Mouse (Mus musculus): Measurements from ENCODE around the gene Kctd11. TPM values are rescaled to one million over a fixed set of nuclear protein-coding genes. Genes with fewer than 3 reads are reported as not detected.
"Not testable (repeated sequence)": the region's sequence is repeated elsewhere in the genome, so short reads cannot be mapped to it uniquely, and the experiment has no call there.

Kctd11 gene
- polyA plus RNA-seq (2012; rRNA removed), result 1.9 and 2.2 TPM in 2 replicates

DNA sequence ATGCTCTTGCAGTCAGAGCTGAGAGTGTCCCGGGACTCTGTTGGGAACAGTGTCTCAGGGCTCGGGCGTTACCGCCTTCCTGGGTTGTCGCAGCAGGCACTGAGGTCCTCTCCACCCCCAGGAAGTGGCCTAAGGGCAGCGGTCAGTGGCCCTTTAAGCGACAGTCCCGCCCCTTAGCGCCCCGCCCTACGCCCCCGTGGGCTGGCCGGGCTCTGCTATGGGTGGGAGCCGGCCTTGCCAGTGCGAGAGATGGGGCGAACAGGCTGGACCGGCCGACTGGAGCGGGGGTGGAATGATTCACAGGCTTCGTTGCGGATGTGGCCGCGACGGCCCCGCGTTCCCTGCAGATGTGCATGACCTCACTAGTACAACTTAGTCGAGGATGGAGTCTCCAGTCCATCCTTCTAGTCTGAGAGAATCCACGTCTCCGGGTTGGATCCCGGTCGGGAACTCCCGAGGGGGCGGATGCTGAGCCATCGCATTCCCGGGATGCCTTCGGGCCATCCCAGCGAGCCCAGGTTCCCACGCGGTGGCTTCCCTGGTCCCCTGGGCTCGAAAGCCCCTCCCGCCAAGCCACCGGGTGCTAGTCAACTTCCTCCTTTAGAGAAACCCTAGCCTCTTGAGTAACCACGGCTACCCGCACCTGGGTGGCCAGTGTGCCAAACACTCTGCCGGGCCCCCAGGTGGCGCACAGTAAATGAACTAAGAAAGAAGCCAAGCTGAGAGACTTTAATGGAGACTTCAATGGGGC, at the start of gene Kctd11:
TSS of gene Kctd11 (minus strand) at position 554 of the 751 bp plus-strand sequence.
- TF ChIP-seq CTCF (IDR thresholded peaks at IDR 0.05; ENCODE audit: borderline replicate concordance, insufficient read depth, low read depth, low read length) (no peak), POLR2A (IDR thresholded peaks at IDR 0.05; ENCODE audit: borderline replicate concordance, insufficient read depth, low read length) (peak; percentile 68; the same call in 1 of the 2 replicates)
- Histone ChIP-seq H3K4me3 (replicated peaks; ENCODE audit: insufficient read depth, low read depth, low read length) (peak within 1 kb of the TSS; percentile 57), H3K4me1 (ENCODE audit: control insufficient read depth, insufficient read depth, low read length) (no peaks in the 10 kb centered on the region), H3K27me3 (ENCODE audit: control insufficient read depth, insufficient read depth, low read length) (no peaks in the 10 kb centered on the region), H3K27ac (ENCODE audit: insufficient read depth, low read length) (no peak within 1 kb of the TSS; the same call in 1 of the 2 replicates)
- peak; percentile 78 to 81 for DNase-seq
- under 1% methylated on average over 46 of the region's 46 CpGs for WGBS

GRCm38 (mm10) chr11:69930176-69930575, 49.0 kb upstream of the Kctd11 start:
- 88% methylated on average over 8 of the region's 8 CpGs for WGBS
- not testable (repeated sequence) for DNase-seq; H3K4me3 ChIP-seq (replicated peaks; ENCODE audit: insufficient read depth, low read depth, low read length); H3K27ac ChIP-seq (ENCODE audit: insufficient read depth, low read length); H3K4me1 ChIP-seq (ENCODE audit: control insufficient read depth, insufficient read depth, low read length); H3K27me3 ChIP-seq (ENCODE audit: control insufficient read depth, insufficient read depth, low read length)

- no peaks in the 10 kb centered on the region for H3K27me3 ChIP-seq (ENCODE audit: control insufficient read depth, insufficient read depth, low read length)
- 88% methylated on average over 4 of the region's 4 CpGs for WGBS
- no peak overlapping the region for H3K27ac ChIP-seq (ENCODE audit: insufficient read depth, low read length)
- TF ChIP-seq POLR2A (IDR thresholded peaks at IDR 0.05; ENCODE audit: borderline replicate concordance, insufficient read depth, low read length), result no peak
- no peak for TF ChIP-seq CTCF (IDR thresholded peaks at IDR 0.05; ENCODE audit: borderline replicate concordance, insufficient read depth, low read depth, low read length)
- DNase-seq, result no peak
- no peak overlapping the region for H3K4me3 ChIP-seq (replicated peaks; ENCODE audit: insufficient read depth, low read depth, low read length)
- no peaks in the 10 kb centered on the region for H3K4me1 ChIP-seq (ENCODE audit: control insufficient read depth, insufficient read depth, low read length)
Measured at GRCm38 (mm10) chr11:69929712-69930111, 48.5 kb upstream of the Kctd11 start.

- TF ChIP-seq CTCF (IDR thresholded peaks at IDR 0.05; ENCODE audit: borderline replicate concordance, insufficient read depth, low read depth, low read length) (no peak), POLR2A (IDR thresholded peaks at IDR 0.05; ENCODE audit: borderline replicate concordance, insufficient read depth, low read length) (no peak)
- Histone ChIP-seq H3K4me3 (replicated peaks; ENCODE audit: insufficient read depth, low read depth, low read length) (no peak overlapping the region), H3K27ac (ENCODE audit: insufficient read depth, low read length) (no peak overlapping the region), H3K27me3 (ENCODE audit: control insufficient read depth, insufficient read depth, low read length) (no peaks in the 10 kb centered on the region), H3K4me1 (ENCODE audit: control insufficient read depth, insufficient read depth, low read length) (no peaks in the 10 kb centered on the region)
- WGBS, result 94% methylated on average over 2 of the region's 2 CpGs
- no peak for DNase-seq
Measured at GRCm38 (mm10) chr11:69927501-69927900, 46.3 kb upstream of the Kctd11 start.

- no peak for DNase-seq
- no peak overlapping the region for H3K27ac ChIP-seq (ENCODE audit: insufficient read depth, low read length)
- H3K4me3 ChIP-seq (replicated peaks; ENCODE audit: insufficient read depth, low read depth, low read length), result no peak overlapping the region
- TF ChIP-seq POLR2A (IDR thresholded peaks at IDR 0.05; ENCODE audit: borderline replicate concordance, insufficient read depth, low read length) (no peak), CTCF (IDR thresholded peaks at IDR 0.05; ENCODE audit: borderline replicate concordance, insufficient read depth, low read depth, low read length) (no peak)
- H3K27me3 ChIP-seq (ENCODE audit: control insufficient read depth, insufficient read depth, low read length), result no peaks in the 10 kb centered on the region
- H3K4me1 ChIP-seq (ENCODE audit: control insufficient read depth, insufficient read depth, low read length), result no peaks in the 10 kb centered on the region
- WGBS, result 65% methylated on average over 3 of the region's 3 CpGs
Measured at GRCm38 (mm10) chr11:69922796-69923195, 41.6 kb upstream of the Kctd11 start.

DNA sequence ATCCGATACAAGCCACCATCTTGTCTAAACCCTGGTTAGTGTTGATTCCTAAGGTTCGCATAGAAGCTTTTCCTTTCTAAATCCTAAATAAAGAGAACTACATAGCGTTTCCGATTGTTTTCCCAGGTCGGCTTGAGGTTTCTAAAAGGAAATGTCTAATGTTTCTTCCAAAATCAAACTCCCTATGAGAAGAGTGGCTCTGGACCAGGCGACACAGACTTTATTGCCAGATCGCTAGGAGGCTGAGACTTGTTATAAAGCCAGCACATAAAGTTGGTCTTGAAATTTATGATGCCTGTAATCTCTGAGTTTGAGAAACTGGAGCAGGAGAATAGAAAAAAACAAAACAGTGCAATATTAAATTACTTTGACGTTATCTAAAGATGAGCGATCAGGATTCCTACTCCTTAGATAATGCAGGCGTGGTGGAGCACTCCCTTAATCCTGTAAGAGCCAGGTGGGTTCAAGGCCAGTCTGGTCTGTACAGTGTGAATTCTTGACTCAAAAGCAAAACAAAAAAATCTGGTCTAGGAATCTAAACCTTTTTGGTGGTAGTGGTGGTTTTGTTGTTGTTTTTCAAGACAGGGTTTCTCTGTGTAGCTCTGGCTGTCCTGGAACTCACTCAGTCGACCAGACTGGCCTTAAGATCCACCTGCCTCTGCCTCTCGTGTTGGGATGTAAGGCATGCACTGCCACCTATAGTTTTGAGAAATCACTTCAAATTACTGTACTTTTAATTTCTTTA, 41.0 kb upstream of the Kctd11 start:
- DNase-seq, result no peak
- no peaks in the 10 kb centered on the region for H3K27me3 ChIP-seq (ENCODE audit: control insufficient read depth, insufficient read depth, low read length)
- WGBS, result 3% methylated on average over 12 of the region's 12 CpGs
- peak overlapping the region; percentile 31; the same call in 1 of the 2 replicates for H3K27ac ChIP-seq (ENCODE audit: insufficient read depth, low read length)
- peak overlapping the region; percentile 82 for H3K4me3 ChIP-seq (replicated peaks; ENCODE audit: insufficient read depth, low read depth, low read length)
- TF ChIP-seq POLR2A (IDR thresholded peaks at IDR 0.05; ENCODE audit: borderline replicate concordance, insufficient read depth, low read length), result no peak
- no peak for TF ChIP-seq CTCF (IDR thresholded peaks at IDR 0.05; ENCODE audit: borderline replicate concordance, insufficient read depth, low read depth, low read length)
- no peaks in the 10 kb centered on the region for H3K4me1 ChIP-seq (ENCODE audit: control insufficient read depth, insufficient read depth, low read length)

GRCm38 (mm10) chr11:69921114-69922011, 40.2 kb upstream of the Kctd11 start, which contains the start of gene Eif5a:
Gene Eif5a, minus strand, starts transcription at chr11:69921958.
- peak within 1 kb of the TSS; percentile 93 for H3K27ac ChIP-seq (ENCODE audit: insufficient read depth, low read length)
- TF ChIP-seq POLR2A (IDR thresholded peaks at IDR 0.05; ENCODE audit: borderline replicate concordance, insufficient read depth, low read length) (peak; percentile 75), CTCF (IDR thresholded peaks at IDR 0.05; ENCODE audit: borderline replicate concordance, insufficient read depth, low read depth, low read length) (peak; percentile 71; the same call in 1 of the 2 replicates)
- under 1% methylated on average over 75 of the region's 78 CpGs for whole genome bisulfite sequencing
- DNase-seq, result peak; percentile 100
- no peaks in the 10 kb centered on the region for H3K4me1 ChIP-seq (ENCODE audit: control insufficient read depth, insufficient read depth, low read length)
- peak within 1 kb of the TSS; percentile 82 for H3K4me3 ChIP-seq (replicated peaks; ENCODE audit: insufficient read depth, low read depth, low read length)
- no peaks in the 10 kb centered on the region for H3K27me3 ChIP-seq (ENCODE audit: control insufficient read depth, insufficient read depth, low read length)
